Mouse (Mus musculus): Measurements from ENCODE around the gene Htr2b. TPM values are rescaled to one million over a fixed set of nuclear protein-coding genes. Genes with fewer than 3 reads are reported as not detected.

The Htr2b gene
- under 1 TPM in 1 of 2 experiments, not detected in 1; 0.39 TPM for polyA plus RNA-seq (2017; shearing (Covaris generic))

GRCm38 (mm10) chr1:86111779-86112178, at the start of gene Htr2b:
TSS of gene Htr2b (minus strand) at chr1:86111970.
- ATAC-seq, result no peak

DNA sequence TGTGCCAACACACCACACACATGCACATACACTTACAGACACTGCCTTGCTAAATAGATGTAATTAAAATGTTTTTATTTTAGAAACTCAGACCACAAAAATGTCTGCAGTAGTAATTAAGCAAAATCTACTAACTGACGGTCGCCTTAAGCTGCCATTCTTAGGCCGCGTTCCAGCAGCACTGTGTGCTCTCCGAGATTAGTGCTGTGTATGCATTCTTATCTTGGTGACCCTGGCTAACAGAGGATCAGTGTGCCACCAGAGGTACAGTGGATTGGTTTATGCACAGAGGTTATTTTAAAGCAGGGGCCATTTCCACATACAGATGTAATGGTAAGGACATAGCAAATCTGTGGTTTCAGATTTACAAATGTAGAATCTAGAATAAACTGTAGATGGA, 49.3 kb upstream of the Htr2b start:
- ATAC-seq, result no peak

GRCm38 (mm10) chr1:86160479-86160878, 48.7 kb upstream of the Htr2b start:
- ATAC-seq, result no peak

DNA sequence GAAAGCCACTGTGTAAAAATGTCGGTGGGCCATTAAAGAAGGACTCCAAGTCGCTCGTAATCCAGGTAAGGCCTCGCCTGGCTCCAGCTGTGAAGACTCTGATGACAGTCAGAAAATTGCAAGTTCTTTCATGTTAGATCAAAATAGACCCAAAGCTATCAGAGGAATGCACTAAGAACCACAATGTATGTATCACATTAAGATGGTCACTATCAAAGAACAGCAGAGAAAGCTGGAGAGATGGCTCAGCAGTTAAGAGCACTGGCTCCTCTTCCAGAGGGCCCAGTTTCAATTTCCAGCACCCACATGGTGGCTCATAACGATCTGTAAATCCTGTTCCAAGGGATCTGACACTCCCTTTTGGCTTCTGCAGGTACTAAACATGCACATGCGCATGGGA, 48.3 kb upstream of the Htr2b start:
- ATAC-seq, result no peak

DNA sequence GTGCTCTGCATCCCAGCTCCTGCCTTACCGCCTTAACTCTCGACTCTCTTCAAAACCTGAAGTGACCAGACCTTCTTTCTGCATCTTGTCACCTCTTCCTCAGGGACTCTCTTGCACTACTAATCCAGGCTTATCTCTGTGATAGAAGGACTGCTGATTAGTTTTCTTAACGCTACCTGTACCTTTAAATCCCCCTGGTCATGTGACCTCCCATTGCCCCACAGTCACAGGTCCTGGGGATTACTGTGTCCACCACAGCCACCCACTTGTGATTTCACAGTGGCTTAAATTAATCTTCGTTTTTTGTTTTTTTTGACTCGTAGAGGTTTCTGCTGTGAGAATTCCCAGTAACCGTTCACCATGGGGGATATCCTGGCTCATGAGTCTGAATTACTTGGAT, 44.8 kb upstream of the Htr2b start:
- ATAC-seq, result no peak

GRCm38 (mm10) chr1:86156075-86156474, 44.3 kb upstream of the Htr2b start:
- ATAC-seq, result no peak

GRCm38 (mm10) chr1:86154824-86155164, 43.0 kb upstream of the Htr2b start:
- no peak for ATAC-seq

DNA sequence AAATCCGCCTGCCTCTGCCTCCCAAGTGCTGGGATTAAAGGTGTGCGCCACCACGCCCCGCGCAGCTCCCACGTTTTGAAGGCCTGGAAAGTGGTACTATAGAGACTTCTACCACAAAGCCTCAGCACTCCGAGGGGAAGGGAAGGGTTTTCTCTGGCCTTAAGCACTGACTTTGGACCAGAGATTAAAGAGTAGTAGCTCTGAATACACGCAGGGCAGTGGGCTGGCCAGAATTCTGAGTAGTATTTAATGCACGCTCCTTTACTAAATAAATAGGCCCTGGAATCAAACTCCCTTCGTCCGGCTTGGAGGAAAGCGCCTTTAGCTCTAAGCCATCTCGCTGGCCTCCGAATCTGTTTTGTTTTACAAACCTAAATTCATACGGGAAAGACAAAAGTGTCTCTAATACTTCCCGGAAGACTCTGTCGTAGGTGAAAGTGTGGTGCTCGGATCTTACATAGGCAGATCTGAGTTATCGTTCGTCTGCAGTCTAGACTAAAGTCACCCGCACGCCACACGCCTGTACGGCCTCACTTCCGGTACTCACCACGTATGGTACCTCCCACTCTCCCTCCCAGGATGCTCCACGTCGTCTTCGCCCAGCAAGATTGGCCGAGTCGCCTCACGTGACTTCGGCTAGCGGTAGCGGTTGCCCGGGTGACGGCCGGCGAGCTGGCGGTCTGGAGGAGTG, 42.5 kb upstream of the Htr2b start, which contains the start of gene Armc9:
Gene Armc9 (plus strand): TSS at position 648 of the 691 bp plus-strand sequence.
- ATAC-seq, result peak; percentile 100

GRCm38 (mm10) chr1:86152618-86153017, 40.8 kb upstream of the Htr2b start:
- no peak for ATAC-seq

DNA sequence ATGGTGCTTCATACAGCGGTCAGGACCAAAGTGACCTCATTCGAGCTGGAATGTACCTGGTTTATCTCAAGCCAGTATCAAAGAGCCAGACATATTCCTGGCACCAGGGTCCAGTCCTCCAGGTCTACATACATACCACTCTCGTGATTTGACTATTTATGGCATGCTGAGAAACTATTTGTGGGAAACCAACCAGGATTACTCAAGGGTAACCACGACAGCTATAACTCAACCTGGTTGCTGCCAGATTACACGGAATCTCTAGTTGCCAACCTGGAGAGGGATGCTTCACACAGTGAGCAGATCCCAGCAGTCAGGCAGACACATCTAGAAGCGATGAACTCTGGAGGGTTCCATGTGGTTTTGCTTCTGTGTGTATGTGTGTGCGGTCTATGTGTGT, 39.6 kb upstream of the Htr2b start:
- no peak for ATAC-seq

- ATAC-seq, result no peak
Observed at GRCm38 (mm10) chr1:86150929-86151328, 39.2 kb upstream of the Htr2b start.

GRCm38 (mm10) chr1:86148161-86148560, 36.4 kb upstream of the Htr2b start:
- ATAC-seq, result no peak

GRCm38 (mm10) chr1:86147557-86147956, 35.8 kb upstream of the Htr2b start:
- no peak for ATAC-seq

DNA sequence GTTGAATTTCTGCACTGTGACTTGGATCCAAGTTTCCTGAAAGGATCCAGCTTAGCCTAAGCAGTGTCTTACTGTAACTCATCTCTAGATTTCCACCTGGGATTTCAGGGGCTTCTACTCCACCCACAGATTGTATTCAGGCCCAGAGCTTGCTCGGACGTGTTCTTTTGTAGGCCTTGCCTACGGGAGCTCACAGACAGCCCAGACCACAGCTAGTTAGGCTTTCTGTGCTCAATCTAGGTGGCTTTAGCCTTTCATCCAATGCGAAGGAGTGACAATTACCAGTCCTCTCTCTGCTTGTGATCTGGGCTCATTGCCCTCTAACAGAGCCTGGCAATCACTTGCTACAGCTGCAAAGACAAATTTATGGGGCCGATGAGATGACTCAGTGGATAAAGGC, 34.5 kb upstream of the Htr2b start:
- ATAC-seq, result no peak

DNA sequence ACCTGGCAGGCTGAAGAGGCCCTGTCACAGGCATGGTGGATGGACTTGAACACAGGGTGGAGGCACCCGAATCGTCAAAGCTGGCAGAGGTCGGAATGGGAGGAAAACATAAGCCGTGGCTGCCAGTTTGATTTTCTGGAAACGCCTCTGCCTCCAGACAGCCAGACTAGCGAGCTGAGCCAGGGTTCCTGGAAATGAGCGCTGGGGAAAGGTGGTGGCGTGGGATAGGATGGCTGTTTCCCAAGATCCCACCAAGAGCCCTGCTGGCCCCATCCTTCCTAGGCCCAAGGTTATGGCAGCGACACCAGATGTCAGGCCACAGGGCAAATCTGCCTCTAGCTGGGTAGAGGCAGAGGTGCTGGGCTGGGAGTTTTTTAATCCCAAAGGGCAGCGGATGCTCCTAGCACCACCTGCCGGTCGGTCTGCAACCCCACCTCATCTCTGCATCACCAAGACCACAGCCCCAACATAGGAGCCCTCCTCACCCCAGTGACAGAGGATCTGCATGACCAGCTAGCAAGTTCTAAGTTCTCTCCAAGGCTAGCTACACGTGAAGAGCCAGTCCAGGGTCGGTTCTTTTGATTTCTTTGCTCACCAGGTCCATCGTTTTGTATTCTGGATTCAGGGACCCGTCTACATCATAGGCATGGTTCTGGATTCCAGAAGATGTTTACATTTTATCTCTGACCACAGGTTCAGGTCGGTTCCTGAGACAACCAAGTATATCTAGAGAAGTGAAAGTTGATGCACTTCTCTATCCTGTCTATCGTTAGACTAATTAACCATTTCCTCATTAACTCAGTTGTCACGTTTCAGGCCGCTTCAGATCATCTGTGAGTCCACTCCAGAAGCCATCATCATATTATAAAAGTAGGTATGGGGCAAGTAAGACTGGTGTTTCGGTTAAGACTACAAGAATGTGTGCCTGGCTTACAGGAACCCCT, 32.5 kb upstream of the Htr2b start:
- no peak for ATAC-seq

DNA sequence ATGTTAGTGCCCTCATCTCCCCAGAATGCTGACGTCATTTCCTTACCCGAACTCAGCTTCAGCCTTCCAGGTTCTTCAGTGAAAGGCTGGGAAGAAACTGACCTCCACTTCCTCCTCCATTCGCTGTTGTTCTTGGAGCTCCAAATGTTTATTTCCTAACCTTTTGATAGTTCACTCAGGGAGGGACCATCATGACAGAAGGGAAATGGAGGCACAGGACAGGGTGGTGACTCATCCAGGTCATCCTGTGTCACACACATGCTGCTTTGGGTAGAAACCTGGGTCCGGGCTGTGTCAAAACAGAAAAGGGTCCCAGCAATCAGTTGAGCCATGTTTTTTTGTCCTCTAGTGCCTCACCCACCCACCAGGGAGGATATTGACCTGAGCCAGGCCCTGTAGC, 31.4 kb upstream of the Htr2b start:
- ATAC-seq, result no peak

GRCm38 (mm10) chr1:86141081-86141480, 29.3 kb upstream of the Htr2b start:
- no peak for ATAC-seq

DNA sequence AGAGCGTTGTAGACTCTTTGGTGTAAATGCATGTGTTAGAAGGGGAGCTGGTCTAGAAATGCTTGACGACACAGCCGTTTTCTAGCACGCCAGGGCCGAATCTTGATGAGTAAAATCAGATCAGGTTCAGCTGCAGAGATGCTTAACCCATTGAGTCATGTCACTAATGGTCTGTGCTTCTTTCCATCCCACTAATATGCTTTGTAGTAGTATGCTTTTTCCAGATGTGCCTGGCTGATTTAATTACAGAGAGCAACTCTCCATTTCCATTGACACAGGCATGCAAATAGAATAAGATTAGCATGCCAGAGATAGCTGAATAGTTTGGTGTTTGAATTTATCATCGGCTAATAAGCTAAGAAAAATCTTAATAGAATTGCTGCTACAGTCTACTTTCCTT, 23.5 kb upstream of the Htr2b start:
- ATAC-seq, result no peak

- no peak for ATAC-seq
Observed at GRCm38 (mm10) chr1:86133337-86133736, 21.6 kb upstream of the Htr2b start, which contains the start of gene Gm21972. TSS of gene Gm21972 (plus strand) at chr1:86133637.

- no peak for ATAC-seq
Observed at GRCm38 (mm10) chr1:86126036-86126435, 14.3 kb upstream of the Htr2b start.

- no peak for ATAC-seq
Observed at GRCm38 (mm10) chr1:86119549-86119948, 7.8 kb upstream of the Htr2b start.

- ATAC-seq, result no peak
Observed at GRCm38 (mm10) chr1:86114141-86114540, 2.4 kb upstream of the Htr2b start.

DNA sequence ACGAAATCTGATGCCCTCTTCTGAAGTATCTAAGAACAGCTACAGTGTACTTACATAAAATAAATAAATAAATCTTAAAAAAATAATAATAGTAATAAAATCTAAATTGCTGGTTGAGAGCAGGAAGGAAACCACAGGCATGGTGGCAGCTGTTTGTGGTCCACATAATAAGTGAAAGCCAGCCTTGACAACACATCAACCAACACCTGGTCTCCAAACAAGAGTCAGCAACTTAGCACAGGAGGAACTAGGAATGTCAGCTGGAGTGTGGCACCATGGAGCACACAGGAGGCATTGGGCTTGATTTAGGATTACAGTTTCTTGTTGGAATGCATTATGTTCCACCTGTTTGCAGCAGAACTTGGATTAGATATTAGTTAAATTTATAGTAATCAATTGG, 6.7 kb downstream of the Htr2b start:
- ATAC-seq, result no peak

GRCm38 (mm10) chr1:86094413-86094812, 17.4 kb downstream of the Htr2b start:
- no peak for ATAC-seq
